Mouse (Mus musculus) adrenal gland, adult 2 months (tissue): ENCODE results near the gene Bag3. TPM values are rescaled to one million over a fixed set of nuclear protein-coding genes. Genes with fewer than 3 reads are reported as not detected.

Source experiments
- DNase-seq: peaks from one replicate; pipeline ENCODE4 v3.0.0; 2021
- long read RNA-seq: library from polyadenylated mRNA; stranded (forward); transcript quantifications from one replicate; pipeline ENCODE4 v2.0.0, GENCODE M21; 2021
- polyA plus RNA-seq: library from polyadenylated mRNA; depleted of rRNA; stranded (reverse); fragments of >200 nt; gene quantifications from 2 replicates; pipeline ENCODE4 v1.2.3, GENCODE M21; 2012; rRNA removed
- total RNA-seq, 2 experiments: library from RNA; stranded (reverse); gene quantifications; 2 replicates each; pipeline ENCODE4 v1.2.3; 2021

The Bag3 gene
- total RNA-seq: 100 to 1,000 TPM; 143 to 425 TPM
- 196 and 360 TPM in 2 replicates for polyA plus RNA-seq
- long read RNA-seq, transcript Bag3-201 (4 exons, 2,562 nt): major isoform, 40 of 96 reads
- long read RNA-seq, partial matches to known transcripts: 56 of 96 reads
- long read RNA-seq, other reads (novel, unspliced or antisense): 0 of 96 reads

- DNase-seq: peak; percentile 99
Observed at GRCm38 (mm10) chr7:128523349-128523961, at the start of gene Bag3. Gene Bag3, plus strand, starts transcription at chr7:128523616.

- DNase-seq: peak; percentile 88
Observed at GRCm38 (mm10) chr7:128474322-128474721, 49.1 kb upstream of the Bag3 start.

GRCm38 (mm10) chr7:128488986-128489385, 34.4 kb upstream of the Bag3 start:
- DNase-seq: no peak

- DNase-seq: peak; percentile 17
Observed at GRCm38 (mm10) chr7:128494546-128494945, 28.9 kb upstream of the Bag3 start.

GRCm38 (mm10) chr7:128499801-128500200, 23.6 kb upstream of the Bag3 start:
- peak; percentile 82 for DNase-seq

DNA sequence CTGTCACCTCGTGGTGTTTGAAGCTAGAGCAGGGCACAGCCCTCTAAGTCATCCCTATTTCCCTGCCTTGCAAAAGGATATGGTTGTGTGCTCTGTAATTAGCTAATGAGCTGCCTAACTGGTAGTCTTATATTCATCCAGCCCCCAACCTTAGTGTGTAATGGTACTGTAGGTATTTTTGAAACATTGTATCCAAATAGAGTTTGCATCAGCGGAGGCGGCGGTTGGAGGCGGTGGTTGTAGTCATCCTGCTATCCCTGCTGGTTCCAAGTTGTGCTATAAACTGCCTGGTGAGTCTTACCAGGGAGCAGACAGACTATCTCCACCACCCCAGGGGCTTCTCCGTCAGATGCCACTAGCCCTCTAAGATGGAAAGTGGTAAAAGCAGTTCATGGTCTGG, 19.3 kb upstream of the Bag3 start:
- DNase-seq: no peak

- DNase-seq: no peak
Observed at GRCm38 (mm10) chr7:128511936-128512335, 11.5 kb upstream of the Bag3 start.

DNA sequence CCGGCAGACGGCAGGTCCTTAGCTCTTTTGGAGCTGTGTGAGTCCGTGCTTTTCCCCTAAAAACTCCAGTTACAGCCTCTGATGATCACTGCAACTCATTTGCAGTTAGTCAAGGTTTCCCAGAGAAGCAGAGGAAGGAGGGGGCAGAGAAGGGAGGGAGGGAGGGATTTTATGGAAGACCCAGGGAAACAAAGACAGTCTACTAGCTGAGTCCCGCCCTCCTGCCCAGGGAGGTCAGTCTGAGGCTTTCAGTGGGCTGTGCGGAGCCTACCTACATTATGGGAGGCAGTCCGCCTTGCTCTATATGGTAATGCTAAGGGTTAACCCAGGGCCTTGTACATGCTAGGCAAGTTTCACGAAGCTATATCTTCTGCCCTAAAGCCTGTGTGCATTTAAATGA, 9.9 kb upstream of the Bag3 start:
- DNase-seq: no peak

DNA sequence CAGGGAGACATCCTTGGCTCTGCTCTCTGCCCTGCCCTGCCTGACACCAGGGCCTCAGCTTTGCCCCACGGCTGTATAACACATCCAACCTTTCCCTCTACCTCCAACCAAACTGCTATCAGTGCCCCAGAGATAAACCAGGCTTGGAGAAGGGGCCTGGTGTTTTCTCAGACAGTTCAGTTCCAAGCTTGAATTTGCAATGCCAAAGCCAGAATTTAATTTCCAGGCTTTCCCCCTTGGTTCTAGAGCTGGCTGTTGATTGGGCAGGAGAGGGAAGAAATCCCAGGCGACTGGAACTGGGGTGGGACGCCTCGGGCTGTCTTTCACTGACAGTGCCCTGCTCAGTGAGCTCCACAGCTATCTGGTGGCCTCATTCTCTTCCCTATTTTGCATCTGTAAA, 9.1 kb upstream of the Bag3 start:
- DNase-seq: no peak

DNA sequence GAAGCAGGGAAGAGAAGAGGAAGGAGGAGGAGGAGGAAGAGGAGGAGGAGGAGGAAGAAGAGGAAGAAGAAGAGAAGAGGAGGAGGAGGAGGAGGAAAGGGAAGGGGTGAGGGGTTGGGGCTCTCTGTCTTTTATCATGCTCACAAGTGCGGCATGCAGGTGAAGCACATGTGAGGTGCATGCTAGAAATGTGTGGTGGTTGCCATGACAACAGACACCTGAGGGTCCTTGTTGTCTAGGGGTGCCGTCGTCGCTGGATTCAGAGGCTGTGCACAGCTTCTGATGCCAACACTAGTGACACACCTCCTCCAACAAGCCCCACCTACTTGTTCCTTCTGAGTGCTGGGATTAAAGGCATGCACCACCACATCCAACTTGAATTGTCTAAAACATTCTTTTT, 7.1 kb upstream of the Bag3 start:
- DNase-seq: no peak

DNA sequence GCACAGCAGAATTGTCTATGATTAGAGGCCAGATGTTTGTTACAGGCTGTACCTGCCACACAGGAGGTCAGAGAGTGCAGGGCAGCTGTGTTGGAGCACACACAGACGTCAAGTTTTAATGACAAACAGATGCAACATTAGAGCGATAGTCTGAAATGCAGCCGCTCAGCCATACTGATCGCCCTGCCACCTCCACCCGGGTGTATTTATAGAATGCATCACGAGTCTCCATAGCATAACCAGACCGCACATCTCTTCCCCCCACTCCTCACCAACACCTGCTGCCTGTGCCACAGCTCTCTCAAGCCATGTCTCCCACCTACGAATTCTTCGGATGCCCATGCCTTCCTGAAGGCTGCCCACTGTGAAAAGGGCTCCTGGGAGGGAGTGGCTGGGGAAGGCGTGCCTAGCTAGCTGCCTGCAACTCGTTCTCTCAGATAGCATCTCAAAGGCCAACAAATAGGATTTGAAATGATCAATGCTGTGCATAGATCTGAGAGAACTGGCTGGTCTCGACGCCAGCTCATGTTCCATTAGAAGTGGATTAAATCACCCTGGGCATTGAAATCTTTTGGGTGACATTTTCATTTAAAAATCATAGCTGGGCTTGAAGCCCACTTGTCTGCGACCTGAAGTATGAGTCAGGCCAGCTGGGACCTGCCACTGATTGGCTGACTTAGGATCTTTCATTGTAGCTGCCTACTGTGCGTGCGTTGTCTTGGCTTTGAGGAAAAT, 3.9 kb upstream of the Bag3 start:
- no peak for DNase-seq

DNA sequence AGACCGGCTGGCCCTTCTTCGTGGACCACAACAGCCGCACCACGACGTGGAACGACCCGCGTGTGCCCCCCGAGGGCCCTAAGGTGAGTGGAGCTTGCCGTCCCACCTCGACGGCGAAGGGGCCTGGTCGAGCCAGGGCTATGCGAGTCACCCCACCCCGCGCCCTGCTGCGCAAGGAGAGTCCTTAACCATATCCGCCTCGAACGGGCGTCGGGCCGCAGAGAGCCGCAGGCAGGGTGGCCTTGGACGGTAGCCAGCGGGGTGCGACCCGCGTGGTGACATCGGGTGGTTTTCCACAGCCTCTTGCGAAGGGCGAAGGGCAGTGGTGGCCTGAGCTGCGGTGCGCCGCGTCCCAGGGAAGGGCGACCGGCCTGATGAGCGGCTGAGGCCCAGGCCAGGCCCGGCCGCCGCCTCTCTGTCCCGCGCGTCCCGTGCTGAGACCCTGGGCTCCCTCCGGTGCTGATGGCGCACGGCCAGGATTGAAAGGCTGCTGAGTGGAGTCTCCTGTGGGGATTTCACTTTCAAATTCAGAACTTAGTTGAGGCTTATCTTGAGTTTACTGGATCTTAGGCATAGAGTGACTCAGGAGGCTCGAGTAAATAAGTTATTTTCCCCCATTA, 656 bp downstream of the Bag3 start:
- peak; percentile 96 for DNase-seq

GRCm38 (mm10) chr7:128524641-128525040, 1.2 kb downstream of the Bag3 start:
- no peak for DNase-seq

DNA sequence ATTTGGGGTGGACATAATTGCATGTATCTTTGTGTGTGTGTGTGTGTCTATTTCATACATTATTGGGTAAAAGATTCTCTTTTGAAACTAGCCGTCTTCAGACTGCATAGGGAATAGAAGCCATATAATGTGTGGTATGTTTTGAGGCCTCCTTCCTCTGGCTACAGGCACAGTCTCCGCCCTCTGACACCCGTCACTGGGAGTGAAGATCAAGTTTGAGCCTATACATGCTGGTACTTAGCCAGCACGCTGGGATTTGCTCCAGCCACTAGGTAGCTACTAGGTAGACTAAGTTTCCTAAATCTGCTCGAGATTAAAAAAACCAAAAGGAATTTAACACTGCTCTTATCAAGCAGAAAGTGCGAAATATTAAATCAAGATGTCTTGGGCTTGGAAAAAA, 3.2 kb downstream of the Bag3 start:
- no peak for DNase-seq

- DNase-seq: no peak
Observed at GRCm38 (mm10) chr7:128528596-128528995, 5.2 kb downstream of the Bag3 start.

DNA sequence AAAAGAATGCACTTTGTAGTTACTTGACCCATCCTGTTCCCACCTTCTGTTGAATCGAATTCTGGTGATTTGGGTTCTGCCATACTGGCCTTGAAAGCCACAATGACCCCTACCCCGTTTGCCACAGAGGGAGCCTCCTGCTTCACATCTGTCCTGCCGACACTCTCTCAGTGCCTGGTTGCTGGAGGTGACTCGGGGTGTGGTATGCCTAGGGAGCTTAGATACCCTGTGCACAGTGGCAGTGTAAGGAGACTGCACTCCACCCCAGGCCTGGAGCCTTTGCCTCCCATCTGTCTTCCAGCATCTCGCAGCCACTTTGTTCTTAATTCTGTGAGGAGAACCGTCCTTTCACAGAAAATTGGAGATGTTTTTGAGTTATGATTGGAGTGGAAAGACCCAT, 5.7 kb downstream of the Bag3 start:
- no peak for DNase-seq

GRCm38 (mm10) chr7:128529574-128530051, 6.2 kb downstream of the Bag3 start:
- peak; percentile 90 for DNase-seq

GRCm38 (mm10) chr7:128531031-128531430, 7.6 kb downstream of the Bag3 start:
- peak; percentile 83 for DNase-seq

DNA sequence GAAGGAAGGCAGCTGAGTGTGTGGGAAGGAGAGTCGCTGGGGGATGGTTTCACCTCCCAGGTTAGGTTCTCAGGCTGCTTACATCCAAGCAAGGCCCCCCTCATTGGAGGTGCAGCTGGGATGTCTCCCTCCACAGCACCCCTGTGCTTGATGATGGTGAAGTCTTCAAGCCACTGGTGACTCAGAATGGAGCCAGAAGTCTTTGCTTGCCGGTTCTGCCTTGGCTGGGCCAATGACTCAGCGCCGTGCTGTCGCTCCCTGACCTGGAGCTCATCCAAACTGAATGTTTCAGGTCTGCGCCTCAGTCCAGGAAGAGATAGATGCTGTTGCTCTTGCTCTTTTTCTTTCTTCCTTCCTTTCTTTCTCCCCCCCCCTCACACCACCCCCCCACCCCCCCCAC, 8.5 kb downstream of the Bag3 start:
- DNase-seq: peak; percentile 92

DNA sequence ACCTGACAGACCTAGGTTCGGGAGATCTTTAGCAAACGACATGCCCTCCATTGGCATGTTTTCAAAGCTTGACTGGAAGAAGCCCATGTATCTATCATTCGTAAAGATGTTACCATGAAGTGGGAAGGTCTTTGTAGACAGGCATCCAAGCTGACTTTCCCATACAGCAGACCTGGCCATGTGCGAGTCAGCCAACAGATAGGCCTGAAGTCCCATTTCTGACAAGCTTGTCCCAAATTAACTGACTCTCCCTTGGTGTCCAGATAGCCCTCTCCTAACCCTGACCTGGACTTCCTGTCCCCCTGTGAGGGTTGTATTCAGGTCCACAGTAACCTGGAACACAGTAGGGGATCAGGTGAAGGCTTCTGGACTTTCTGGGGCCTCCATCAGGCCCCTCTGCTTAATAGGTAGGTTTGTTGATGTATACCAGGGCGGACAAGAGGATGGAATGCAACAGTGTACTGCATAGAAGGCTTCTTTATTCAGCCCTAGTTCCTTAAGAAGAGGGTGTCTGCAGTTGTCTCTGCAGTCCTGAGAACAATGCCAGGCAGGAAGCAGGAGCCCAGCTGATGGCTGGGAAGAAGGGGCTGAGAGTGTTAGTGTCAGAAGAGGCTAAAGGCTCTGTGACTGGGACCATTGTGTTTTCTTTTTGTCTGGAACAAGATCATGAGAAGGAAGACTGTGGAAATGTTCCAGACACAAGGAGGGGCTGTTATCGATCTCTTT, 9.2 kb downstream of the Bag3 start:
- peak; percentile 10 for DNase-seq

- peak; percentile 33 for DNase-seq
Observed at GRCm38 (mm10) chr7:128534984-128535491, 11.6 kb downstream of the Bag3 start.

DNA sequence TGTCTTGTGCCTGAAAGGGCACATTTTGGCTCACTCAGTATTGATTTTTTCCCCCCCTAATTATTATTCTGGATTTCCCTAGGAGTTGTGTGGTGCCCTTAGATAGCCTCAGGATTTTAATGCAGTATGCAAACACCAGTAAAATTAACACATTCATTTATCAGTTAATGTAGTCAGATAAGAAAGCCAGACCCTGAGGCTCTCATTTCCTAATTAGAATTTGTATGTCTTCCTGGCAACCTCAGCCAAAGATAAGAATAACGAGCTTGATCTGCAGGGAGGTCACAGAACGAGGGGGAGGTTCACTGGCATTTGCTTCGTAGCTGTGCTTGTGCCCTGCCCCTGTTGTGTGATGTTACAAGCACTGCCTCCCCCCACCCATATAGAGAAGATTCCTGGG, 12.7 kb downstream of the Bag3 start:
- DNase-seq: peak; percentile 21
